Mouse (Mus musculus): ENCODE results near the gene Ifi47.

The Ifi47 gene

DNA sequence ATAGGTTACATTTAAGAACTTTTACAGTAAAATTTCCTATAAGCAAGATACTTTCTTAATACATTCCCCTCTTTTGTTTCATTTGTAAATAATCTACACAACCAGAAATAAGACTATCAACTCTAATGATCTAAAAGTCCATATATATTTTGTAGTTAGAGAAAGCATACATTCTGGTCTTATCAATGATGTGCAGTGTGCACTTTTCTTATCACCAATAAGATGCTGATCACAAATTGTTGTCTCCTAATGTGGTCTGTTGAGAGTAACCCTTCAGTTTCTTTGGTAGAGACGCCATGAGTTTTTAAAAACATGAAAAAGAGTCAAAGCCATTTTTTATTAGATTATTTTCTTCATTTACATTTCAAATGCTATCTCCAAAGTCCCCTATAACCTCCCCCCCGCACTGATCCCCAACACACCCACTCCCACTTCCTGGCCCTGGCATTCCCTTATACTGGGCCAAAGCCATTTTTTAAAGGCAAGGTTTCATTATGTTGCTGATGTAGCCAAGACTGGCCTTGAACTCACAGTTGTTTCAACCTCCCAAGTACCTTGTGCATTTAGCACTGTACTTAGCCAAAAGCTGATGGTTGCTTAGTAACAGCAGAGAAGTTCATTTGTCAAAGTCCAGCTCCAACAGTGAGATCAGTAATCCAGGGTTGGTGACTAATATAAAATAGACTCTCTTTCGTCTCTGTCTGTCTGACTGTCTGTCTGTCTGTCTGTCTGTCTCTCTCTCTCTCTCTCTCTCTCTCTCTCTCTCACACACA is 13.5 kb downstream of the Ifi47 start:
- no peak for DNase-seq (ENCODE audit: low read depth)

DNA sequence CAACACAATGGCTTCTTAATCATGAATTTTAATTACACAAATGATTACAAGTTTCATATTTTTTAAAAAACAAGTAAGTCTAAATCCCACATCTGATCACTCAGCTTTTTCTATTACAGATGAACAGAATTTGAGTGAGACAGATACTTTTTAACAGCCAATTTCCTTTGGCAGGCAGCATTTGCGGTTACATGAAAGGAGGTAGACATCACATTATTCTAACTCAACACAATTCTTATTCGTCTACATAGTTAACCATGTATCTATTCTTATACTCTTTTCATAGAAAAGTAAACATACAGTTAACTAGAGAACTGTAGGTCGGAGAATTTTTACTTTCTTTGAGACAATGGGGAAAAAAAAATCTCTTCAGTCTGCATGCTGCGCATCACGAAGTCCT is 14.2 kb downstream of the Ifi47 start:
- DNase-seq (ENCODE audit: low read depth): no peak

- no peak for DNase-seq (ENCODE audit: low read depth)
Measured at GRCm38 (mm10) chr11:49091171-49091570, 14.8 kb downstream of the Ifi47 start.

- no peak for DNase-seq (ENCODE audit: low read depth)
Measured at GRCm38 (mm10) chr11:49092053-49092586, 15.7 kb downstream of the Ifi47 start.

DNA sequence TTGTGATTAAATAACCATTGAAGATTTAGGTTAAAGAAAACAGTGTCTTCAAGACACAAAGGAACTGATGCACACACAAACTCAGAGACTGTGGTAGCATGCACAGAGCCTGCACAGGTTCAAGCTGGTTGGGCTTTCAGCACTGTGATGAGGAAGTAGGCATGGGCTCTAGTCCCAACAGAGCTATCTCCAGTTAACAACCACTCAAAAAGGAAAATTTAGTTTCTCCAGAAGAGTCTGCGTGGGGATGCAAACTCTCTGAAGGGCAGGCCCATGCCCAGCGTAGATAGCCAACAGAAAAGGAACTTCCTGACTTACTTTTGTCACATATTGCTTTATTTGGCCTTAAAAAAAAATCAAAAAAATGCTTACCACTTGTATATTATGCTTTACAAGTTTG is 16.4 kb downstream of the Ifi47 start:
- DNase-seq (ENCODE audit: low read depth): no peak

- no peak for DNase-seq (ENCODE audit: low read depth)
Measured at GRCm38 (mm10) chr11:49093861-49094660, 17.7 kb downstream of the Ifi47 start.

DNA sequence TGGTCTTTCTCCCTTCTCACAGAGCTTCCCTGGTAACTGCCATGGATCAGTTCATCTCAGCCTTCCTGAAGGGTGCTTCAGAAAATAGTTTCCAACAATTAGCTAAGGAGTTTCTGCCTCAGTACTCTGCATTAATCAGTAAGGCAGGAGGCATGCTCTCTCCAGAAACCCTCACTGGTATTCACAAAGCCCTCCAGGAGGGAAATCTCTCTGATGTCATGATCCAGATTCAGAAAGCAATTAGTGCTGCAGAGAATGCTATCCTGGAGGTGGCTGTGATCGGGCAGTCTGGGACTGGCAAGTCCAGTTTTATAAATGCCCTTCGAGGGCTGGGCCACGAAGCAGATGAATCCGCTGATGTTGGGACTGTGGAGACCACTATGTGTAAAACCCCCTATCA is 19.0 kb downstream of the Ifi47 start:
- no peak for DNase-seq (ENCODE audit: low read depth)

DNA sequence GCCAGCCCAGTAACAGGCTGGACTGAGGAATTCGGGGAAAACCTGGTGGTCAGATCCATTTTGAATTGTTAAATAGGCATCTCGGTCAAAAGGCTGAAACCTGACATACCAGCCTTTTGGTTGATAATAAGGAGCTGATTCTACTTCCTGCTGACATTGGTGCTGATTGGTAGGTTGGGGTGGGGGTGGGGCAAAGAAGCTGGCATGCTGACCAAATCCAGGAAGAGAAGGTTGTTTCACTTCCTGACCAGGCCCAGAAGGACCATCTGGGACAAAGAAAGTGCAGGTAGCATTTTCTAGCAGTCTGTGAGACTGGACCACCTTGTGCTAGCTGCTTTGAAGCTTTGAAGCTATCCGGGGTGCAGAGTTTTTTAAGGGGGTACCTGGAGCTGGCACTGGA is 24.0 kb downstream of the Ifi47 start:
- no peak for DNase-seq (ENCODE audit: low read depth)

- DNase-seq (ENCODE audit: low read depth): no peak
Measured at GRCm38 (mm10) chr11:49101500-49101899, 25.1 kb downstream of the Ifi47 start.

DNA sequence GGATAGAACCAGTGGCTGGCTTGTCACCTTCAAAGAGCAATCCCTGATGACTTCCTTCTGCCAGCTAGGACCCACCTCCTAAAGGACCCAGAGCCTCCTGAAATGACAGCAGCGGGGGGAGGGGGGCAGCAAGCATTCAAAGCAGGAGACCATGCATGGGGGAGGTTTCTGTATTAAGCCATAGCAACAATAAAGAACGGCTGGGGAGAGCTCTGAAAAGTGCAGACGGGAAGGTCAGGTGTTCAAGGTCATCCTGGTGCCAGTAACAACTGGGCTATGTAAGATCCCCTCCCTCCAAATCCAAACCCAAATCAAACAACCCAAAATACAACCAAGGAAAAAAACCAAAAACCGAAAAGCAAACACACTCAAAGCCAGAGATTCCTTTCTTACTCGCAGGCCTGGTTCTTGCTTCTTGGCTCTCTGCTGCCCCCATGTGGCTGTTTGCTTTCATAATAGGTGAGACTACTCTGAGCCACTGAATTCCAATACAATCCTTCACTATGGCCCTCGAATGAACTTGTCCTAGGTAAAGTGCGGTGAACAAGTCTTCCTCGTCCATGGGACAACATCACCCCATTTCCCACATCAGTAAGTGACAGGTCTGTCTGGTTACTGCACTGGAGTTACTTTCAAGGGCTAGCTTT is 26.8 kb downstream of the Ifi47 start:
- no peak for DNase-seq (ENCODE audit: low read depth)

DNA sequence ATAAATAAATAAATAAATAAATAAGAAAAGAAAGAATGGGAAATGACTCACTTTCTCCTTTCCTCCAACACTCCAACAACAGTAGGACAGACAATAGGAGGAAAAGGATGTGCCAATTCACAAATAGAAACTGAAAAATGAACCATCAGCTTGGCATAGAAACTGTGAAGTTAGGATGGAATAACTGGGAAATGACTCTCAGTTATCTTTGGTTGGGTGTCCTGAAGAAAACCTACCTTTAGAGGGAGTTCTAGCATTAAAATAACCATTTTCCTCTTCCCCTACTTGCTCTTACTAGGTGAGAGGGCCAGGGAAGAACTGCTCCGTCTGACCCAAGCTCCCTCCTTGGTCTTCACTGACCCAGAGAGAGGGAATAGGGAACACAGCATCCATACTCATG is 29.4 kb downstream of the Ifi47 start:
- DNase-seq (ENCODE audit: low read depth): no peak

- no peak for DNase-seq (ENCODE audit: low read depth)
Measured at GRCm38 (mm10) chr11:49107650-49108537, 31.5 kb downstream of the Ifi47 start.

DNA sequence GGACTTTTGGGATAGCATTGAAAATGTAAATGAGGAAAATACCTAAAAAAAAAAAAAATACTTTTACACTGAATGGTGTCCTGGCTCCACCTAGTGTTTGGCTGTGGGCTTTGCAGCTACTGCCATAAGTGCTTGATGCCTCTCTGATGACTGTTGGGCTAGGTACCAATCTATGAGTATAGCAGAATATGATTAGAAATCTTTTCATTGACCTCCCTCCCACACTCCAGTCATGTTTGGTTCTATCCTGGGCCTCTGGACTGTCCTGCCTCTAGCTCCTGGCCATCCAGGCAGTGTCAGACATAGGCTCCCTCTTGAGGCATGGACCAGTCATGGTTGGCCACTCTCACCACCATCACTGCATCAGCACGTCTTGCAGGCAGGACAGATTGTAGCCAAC is 32.4 kb downstream of the Ifi47 start:
- DNase-seq (ENCODE audit: low read depth): no peak

- DNase-seq (ENCODE audit: low read depth): no peak
Measured at GRCm38 (mm10) chr11:49111000-49111399, 34.6 kb downstream of the Ifi47 start.

GRCm38 (mm10) chr11:49112624-49113219 is 36.3 kb downstream of the Ifi47 start:
- DNase-seq (ENCODE audit: low read depth): no peak

DNA sequence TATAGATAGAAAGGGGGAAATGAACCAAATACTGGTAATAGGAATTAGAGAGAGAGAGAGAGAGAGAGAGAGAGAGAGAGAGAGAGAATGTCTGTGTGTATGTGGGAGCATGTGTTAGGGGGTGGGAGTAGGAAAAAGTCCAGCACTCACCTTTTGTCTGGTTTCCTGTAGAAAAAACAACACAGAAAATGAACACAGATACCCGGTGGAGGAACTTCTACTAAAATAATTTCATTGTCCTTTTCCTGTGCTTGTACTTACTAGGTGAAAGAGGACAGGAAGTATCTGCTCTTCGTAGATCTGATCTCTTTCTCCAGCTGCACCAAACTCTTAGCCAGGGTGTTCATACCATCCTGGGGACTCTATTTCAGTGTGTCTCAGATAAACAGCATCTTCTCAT is 37.8 kb downstream of the Ifi47 start:
- DNase-seq (ENCODE audit: low read depth): no peak

DNA sequence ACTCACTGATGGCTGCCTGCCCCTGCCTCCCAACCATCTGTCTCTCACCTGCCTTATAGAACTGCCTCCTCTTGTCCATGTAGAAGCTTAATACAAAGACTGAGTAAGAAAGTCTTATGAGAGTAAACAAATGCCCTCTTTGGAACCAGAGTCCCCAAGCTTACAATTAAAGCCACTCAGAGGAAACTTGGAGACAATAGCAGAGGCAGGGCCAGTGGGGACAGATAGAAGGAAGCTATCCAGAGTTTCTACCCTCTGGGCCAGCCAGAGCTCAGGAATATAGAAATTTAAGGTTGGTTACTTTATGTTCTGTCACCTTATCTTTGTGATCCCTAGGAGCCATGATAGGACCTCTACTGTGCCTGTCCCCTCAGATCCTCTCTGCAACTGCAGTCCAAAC is 38.4 kb downstream of the Ifi47 start, which contains the start of gene Olfr1396:
TSS of gene Olfr1396 (minus strand) at position 101 of the 400 bp plus-strand sequence.
- DNase-seq (ENCODE audit: low read depth): no peak

DNA sequence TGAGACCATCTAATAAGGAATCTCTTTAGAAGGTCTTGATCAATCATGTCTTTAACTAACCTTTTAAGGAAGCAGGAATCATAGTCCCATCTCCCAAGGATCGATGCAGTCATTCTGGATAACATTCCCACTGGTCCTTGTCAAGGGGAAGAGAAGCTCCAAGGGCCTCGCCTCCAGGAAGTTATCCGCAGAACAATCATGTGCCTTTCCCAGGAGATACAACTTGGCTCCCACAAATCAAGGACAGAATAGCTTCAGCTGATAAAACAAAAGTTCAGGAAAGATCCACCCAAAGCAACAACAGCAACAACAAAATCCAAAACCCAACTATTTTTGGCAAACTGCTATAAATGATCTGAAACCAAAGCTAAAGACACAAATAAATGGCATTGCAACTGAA is 43.2 kb downstream of the Ifi47 start:
- no peak for DNase-seq (ENCODE audit: low read depth)

DNA sequence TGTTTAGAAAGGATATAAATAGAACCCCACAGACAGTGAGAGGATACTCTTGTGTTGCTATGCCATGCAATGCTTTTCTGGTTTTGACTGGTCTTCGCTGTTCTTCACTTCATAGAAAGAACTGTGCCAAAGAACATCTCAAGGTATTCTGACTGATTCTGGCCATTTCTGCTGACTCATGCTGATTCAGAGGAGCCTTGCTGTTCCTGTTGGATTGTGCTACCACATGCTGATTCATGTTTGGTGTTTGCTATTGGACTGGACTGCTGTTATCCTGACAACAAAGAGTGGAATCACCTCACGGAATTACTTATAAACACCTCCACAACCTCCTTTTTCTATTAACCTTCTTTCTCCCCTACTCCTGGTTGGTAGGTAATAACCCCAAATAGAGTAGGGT is 47.8 kb downstream of the Ifi47 start:
- DNase-seq (ENCODE audit: low read depth): no peak

GRCm38 (mm10) chr11:49141974-49142373 is 65.6 kb downstream of the Ifi47 start, which contains the start of gene Olfr1395:
TSS of gene Olfr1395 (plus strand) at chr11:49142274.
- DNase-seq (ENCODE audit: low read depth): no peak
